Mouse (Mus musculus) midbrain, embryonic 11.5 days (tissue): ENCODE results near the gene Dapk1. TPM values are rescaled to one million over a fixed set of nuclear protein-coding genes. Genes with fewer than 3 reads are reported as not detected.
A peak's percentile ranks its signal among the peaks of the same experiment; 100 is the strongest.

Experiments
- ATAC-seq: fragments of 200-750 bp; cut with Nextera tagmentation; 2 replicates; pipeline ENCODE4 v1.8.0; 2017; ENCODE audit warnings: moderate TSS enrichment, moderate library complexity; ENCODE audit not compliant: low FRiP score
- DNase-seq: peaks from one replicate; pipeline ENCODE4 v3.0.0; 2015; ENCODE audit warnings: low spot score; ENCODE audit errors: missing footprints
- H3K27ac ChIP-seq: fragments of 300-500 bp; sonication (generic); 2 replicates; pipeline ENCODE4 v1.5.1; 2014; ENCODE audit warnings: low read depth, low read length
- H3K27me3 ChIP-seq: fragments of 300-500 bp; sonication (generic); 2 replicates; pipeline ENCODE4 v1.6.1; 2014; ENCODE audit warnings: mild to moderate bottlenecking, low read length, moderate library complexity, mixed read lengths; ENCODE audit not compliant: control insufficient read depth, insufficient read depth
- H3K36me3 ChIP-seq: fragments of 300-500 bp; sonication (generic); 2 replicates; pipeline ENCODE4 v1.6.1; 2014; ENCODE audit warnings: mild to moderate bottlenecking, low read length, moderate library complexity, mixed read lengths; ENCODE audit not compliant: control insufficient read depth, insufficient read depth
- H3K4me1 ChIP-seq: fragments of 300-500 bp; sonication (generic); 2 replicates; pipeline ENCODE4 v1.6.1; 2014; ENCODE audit warnings: low read length; ENCODE audit not compliant: control insufficient read depth, insufficient read depth
- H3K4me2 ChIP-seq: fragments of 300-500 bp; sonication (generic); 2 replicates; pipeline ENCODE4 v1.6.1; 2014; ENCODE audit warnings: mild to moderate bottlenecking, moderate library complexity
- H3K4me3 ChIP-seq: fragments of 300-500 bp; sonication (generic); 2 replicates; pipeline ENCODE4 v1.5.1; 2014; ENCODE audit warnings: low read depth, low read length
- H3K9ac ChIP-seq: fragments of 300-500 bp; sonication (generic); 2 replicates; pipeline ENCODE4 v1.6.1; 2014; ENCODE audit warnings: low read length
- H3K9me3 ChIP-seq: fragments of 300-500 bp; sonication (generic); 2 replicates; pipeline ENCODE4 v1.6.1; 2016; ENCODE audit warnings: low read length; ENCODE audit not compliant: control insufficient read depth
- WGBS: fragments of 180-500 bp; shearing (Covaris S2); extraction: QIAGEN DNeasy Blood & Tissue Kit; methylation state at CpG from one replicate; pipeline ENCODE4 v1.1.7; 2014; 5-methylcytosine and 5-hydroxymethylcytosine counted together
- polyA plus RNA-seq: library from polyadenylated mRNA; unstranded; fragments of >200 nt; fragmentation: Nextera tagmentation; extraction: Ambion mirVana; gene quantifications from 2 replicates; pipeline ENCODE4 v1.2.1, GENCODE M21; 2014

Dapk1 gene
- polyA plus RNA-seq, 1 experiment from 2014 or later: 17.2 TPM

- no peak for DNase-seq
- Histone ChIP-seq H3K27ac (no peak overlapping the region), H3K4me1 (no peaks in the 10 kb centered on the region), H3K4me3 (no peak overlapping the region), H3K9ac (no peak overlapping the region), H3K4me2 (no peak overlapping the region), H3K27me3 (no peaks in the 10 kb centered on the region), H3K9me3 (no peaks in the 10 kb centered on the region), H3K36me3 (no peaks in the 10 kb centered on the region)
- ATAC-seq: no peak
- WGBS: 86% methylated on average over 10 of the region's 10 CpGs
These were observed 63.1 kb downstream of the Dapk1 start for GRCm38 (mm10) chr13:60664816-60665215.

DNA sequence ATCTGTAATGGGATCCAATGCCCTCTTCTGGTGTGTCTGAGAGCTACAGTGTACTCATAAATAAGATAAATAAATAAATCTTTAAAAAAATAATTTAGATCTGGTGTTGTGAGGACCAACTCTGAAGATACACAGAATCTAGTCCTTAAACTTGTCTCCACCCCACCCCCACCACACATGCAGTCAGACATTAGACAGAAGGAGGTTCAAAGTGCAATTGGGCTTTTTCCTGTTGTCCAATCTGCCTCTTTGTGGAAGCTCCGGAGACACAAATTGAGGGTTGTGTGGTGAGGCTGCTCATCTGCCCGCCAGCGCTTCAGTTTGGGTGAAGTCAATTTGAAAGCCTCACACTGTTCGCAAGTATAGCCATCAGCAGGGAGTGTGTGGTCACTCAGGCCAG lies 63.7 kb downstream of the Dapk1 start:
- no peaks in the 10 kb centered on the region for H3K36me3 ChIP-seq
- no peak overlapping the region for H3K27ac ChIP-seq
- DNase-seq (no peak), ATAC-seq (no peak)
- no peaks in the 10 kb centered on the region for H3K9me3 ChIP-seq
- H3K27me3 ChIP-seq: no peaks in the 10 kb centered on the region
- no peak overlapping the region for H3K4me3 ChIP-seq
- H3K9ac ChIP-seq: no peak overlapping the region
- WGBS: 87% methylated on average over 4 of the region's 4 CpGs
- H3K4me2 ChIP-seq: no peak overlapping the region
- no peaks in the 10 kb centered on the region for H3K4me1 ChIP-seq

DNA sequence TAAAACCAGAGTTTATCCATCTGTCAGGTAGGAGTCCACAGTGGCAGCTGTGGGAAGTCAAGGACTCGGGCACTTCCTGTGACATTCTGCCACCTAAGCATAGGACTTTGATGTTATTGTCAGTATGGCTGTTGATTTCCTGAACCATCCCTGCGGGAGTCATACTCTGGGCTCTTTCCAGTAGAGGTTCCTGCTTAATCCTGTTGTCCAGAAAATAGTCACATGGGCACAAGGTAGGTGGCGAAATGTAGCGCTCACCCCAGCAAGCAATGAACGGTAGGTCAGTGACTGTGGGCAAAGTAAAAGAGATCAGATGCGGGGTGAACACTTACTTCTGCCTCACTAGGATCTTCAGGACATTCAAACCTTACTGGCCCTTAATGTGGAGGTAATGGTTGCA lies 66.3 kb downstream of the Dapk1 start:
- Histone ChIP-seq H3K4me3 (no peak overlapping the region), H3K27me3 (no peaks in the 10 kb centered on the region), H3K27ac (no peak overlapping the region), H3K36me3 (no peaks in the 10 kb centered on the region), H3K4me2 (no peak overlapping the region), H3K4me1 (no peaks in the 10 kb centered on the region), H3K9ac (no peak overlapping the region), H3K9me3 (no peaks in the 10 kb centered on the region)
- no peak for DNase-seq
- ATAC-seq: no peak
- WGBS: 88% methylated on average over 6 of the region's 6 CpGs

GRCm38 (mm10) chr13:60670605-60671004 lies 68.9 kb downstream of the Dapk1 start:
- Histone ChIP-seq H3K9me3 (no peaks in the 10 kb centered on the region), H3K9ac (no peak overlapping the region), H3K27ac (no peak overlapping the region), H3K4me2 (no peak overlapping the region), H3K36me3 (no peaks in the 10 kb centered on the region), H3K27me3 (no peaks in the 10 kb centered on the region), H3K4me1 (no peaks in the 10 kb centered on the region), H3K4me3 (no peak overlapping the region)
- ATAC-seq (no peak), DNase-seq (peak; percentile 86)
- 65% methylated on average over 10 of the region's 10 CpGs for WGBS

- H3K27me3 ChIP-seq: no peaks in the 10 kb centered on the region
- ATAC-seq (no peak), DNase-seq (no peak)
- H3K36me3 ChIP-seq: no peaks in the 10 kb centered on the region
- no peaks in the 10 kb centered on the region for H3K9me3 ChIP-seq
- no peaks in the 10 kb centered on the region for H3K4me1 ChIP-seq
- no peak overlapping the region for H3K4me3 ChIP-seq
- H3K9ac ChIP-seq: no peak overlapping the region
- H3K4me2 ChIP-seq: no peak overlapping the region
- H3K27ac ChIP-seq: no peak overlapping the region
- 44% methylated on average over 10 of the region's 10 CpGs for WGBS
These were observed 69.5 kb downstream of the Dapk1 start for GRCm38 (mm10) chr13:60671235-60671634.

- no peaks in the 10 kb centered on the region for H3K4me1 ChIP-seq
- H3K9ac ChIP-seq: no peak overlapping the region
- no peak overlapping the region for H3K27ac ChIP-seq
- no peaks in the 10 kb centered on the region for H3K36me3 ChIP-seq
- no peak for ATAC-seq
- H3K4me2 ChIP-seq: no peak overlapping the region
- 88% methylated on average over 8 of the region's 8 CpGs for WGBS
- H3K4me3 ChIP-seq: no peak overlapping the region
- no peaks in the 10 kb centered on the region for H3K9me3 ChIP-seq
- H3K27me3 ChIP-seq: no peaks in the 10 kb centered on the region
- DNase-seq: no peak
These were observed 70.5 kb downstream of the Dapk1 start for GRCm38 (mm10) chr13:60672287-60672686.

DNA sequence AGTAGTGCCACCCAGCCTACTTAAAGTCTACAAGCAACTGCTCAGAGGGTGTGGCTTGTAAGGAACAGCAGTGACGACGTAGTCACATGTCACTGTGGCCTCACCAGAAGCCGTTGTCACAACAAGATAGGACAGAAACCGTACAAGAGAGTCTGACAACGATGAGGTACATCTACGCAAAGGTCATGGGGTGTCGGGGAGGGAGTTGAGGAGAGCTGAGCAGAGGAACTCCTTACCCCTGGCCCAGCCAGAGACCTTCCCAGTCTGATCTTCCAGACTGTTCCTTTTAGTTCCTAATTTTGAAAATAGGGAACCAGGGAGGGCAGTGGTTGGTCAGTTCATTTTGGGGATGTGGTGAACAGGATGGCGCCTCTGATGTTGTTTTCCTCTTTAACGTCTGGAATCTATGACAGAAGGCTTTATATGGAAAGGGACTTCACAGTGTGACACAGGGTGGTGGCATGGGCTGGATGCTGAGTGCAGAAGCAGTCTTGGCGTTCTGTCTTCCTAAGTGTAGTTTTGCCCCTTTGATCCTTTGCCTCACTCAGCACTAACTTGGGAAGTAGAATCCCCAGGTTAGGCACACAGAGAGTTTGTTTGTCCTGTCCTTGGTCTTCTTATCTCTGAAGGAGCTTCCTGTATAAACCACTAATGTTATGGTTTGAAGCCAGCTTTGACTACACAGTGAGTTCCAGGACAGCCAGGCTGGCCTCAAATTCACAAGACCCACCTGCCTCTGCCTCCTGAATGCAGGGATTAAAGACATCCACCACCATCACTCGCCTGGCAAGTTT lies 71.3 kb downstream of the Dapk1 start:
- Histone ChIP-seq H3K9ac (no peak overlapping the region), H3K27ac (no peak overlapping the region), H3K27me3 (no peaks in the 10 kb centered on the region), H3K9me3 (no peaks in the 10 kb centered on the region), H3K36me3 (no peaks in the 10 kb centered on the region), H3K4me1 (no peaks in the 10 kb centered on the region), H3K4me2 (no peak overlapping the region), H3K4me3 (no peak overlapping the region)
- WGBS: 90% methylated on average over 11 of the region's 11 CpGs
- DNase-seq (no peak), ATAC-seq (no peak)

DNA sequence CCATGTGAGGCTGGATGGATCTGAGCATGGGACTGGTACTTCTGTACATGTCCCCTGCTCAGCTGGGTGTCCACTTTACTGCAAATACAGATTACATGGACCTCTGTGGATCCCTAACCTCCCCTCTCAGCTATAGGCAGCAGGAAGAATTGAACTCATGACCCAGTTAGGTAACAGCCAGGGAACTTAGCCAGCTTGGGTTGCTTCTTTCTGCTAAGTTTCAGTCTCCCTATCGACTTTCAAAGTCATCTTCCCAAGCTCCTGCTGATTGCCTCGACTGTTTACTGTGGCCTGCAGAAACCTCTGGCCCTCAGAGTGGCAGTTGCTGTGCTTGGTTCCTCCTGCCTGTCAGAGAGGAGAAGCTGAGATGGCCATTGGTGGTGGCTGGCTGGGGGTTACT lies 72.6 kb downstream of the Dapk1 start:
- Histone ChIP-seq H3K4me3 (no peak overlapping the region), H3K27ac (no peak overlapping the region), H3K27me3 (no peaks in the 10 kb centered on the region), H3K9me3 (no peaks in the 10 kb centered on the region), H3K4me2 (no peak overlapping the region), H3K4me1 (no peaks in the 10 kb centered on the region), H3K36me3 (no peaks in the 10 kb centered on the region), H3K9ac (no peak overlapping the region)
- DNase-seq: no peak
- ATAC-seq: no peak
- WGBS: 46% methylated on average over 2 of the region's 2 CpGs

- Histone ChIP-seq H3K9me3 (no peaks in the 10 kb centered on the region), H3K9ac (no peak overlapping the region), H3K36me3 (no peaks in the 10 kb centered on the region), H3K27ac (no peak overlapping the region), H3K27me3 (no peaks in the 10 kb centered on the region), H3K4me3 (no peak overlapping the region), H3K4me1 (no peaks in the 10 kb centered on the region), H3K4me2 (no peak overlapping the region)
- ATAC-seq (no peak), DNase-seq (no peak)
- 59% methylated on average over 9 of the region's 9 CpGs for WGBS
These were observed 73.2 kb downstream of the Dapk1 start for GRCm38 (mm10) chr13:60674911-60675310.
